Mouse (Mus musculus): ENCODE data around the gene Ube2dnl2. TPM values are rescaled to one million over a fixed set of nuclear protein-coding genes. Genes with fewer than 3 reads are reported as not detected.

Gene Ube2dnl2
- polyA plus RNA-seq (2015; fragmentation: Nextera tagmentation; extraction: Ambion mirVana), result not detected in 2 replicates

GRCm38 (mm10) chrX:114907282-114907681 lies at the start of gene Ube2dnl2:
Gene Ube2dnl2, plus strand, starts transcription at chrX:114907582.
- Histone ChIP-seq H3K4me1 (no peaks in the 10 kb centered on the region), H3K9ac (replicated peaks) (no peak within 1 kb of the TSS), H3K4me3 (no peak within 1 kb of the TSS), H3K9me3 (no peaks in the 10 kb centered on the region), H3K27ac (replicated peaks) (no peak within 1 kb of the TSS), H3K4me2 (replicated peaks) (no peak within 1 kb of the TSS), H3K27me3 (no peaks in the 10 kb centered on the region), H3K36me3 (no peaks in the 10 kb centered on the region)
- 77% methylated on average over 1 of the region's 1 CpGs for WGBS
- ATAC-seq (replicated peaks), result no peak

DNA sequence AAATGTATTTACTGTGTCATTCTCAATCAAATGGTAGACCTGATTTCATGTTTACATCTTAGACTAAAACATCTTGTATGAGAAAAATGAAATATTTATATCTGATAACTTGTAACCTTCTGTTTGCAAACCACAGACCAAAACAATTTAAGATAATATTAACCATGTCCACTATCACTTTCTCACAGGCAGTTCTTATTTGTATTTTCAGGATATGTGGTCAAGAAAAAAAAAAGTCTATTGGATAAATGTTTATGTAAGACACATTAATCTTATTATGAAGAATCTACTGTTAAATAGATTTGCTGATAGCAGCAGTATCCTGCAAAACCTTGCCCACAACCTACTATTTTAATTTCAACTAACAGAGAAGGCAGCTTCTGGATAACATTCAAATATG lies 11.9 kb upstream of the Ube2dnl2 start:
- H3K27ac ChIP-seq (replicated peaks), result no peak overlapping the region
- H3K27me3 ChIP-seq, result no peaks in the 10 kb centered on the region
- H3K4me1 ChIP-seq, result no peaks in the 10 kb centered on the region
- ATAC-seq (replicated peaks), result no peak
- no peaks in the 10 kb centered on the region for H3K36me3 ChIP-seq
- peaks cover 3% of the 10 kb centered on the region; the same call in 1 of the 2 replicates for H3K9me3 ChIP-seq
- no peak overlapping the region for H3K4me3 ChIP-seq
- no peak overlapping the region for H3K4me2 ChIP-seq (replicated peaks)
- H3K9ac ChIP-seq (replicated peaks), result no peak overlapping the region

DNA sequence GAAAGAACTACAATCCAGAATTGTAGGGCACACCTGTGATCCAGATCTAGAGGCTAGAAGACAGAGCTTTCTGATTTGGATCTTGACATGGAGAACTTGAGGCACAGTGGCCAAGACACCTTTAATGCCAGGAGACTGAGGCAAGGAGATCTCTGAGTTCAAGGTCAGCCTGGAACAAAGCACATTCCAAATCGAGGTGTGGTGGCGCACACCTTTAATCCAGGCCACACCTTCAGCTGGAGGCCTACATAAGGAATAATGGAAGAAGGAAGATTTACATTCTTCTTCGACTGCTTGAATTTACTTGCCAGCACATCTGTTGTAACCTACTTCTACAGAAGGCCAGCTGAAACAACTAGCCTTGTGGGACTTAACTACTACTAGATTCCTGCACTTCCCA lies 9.9 kb upstream of the Ube2dnl2 start:
- Histone ChIP-seq H3K27me3 (no peaks in the 10 kb centered on the region), H3K9me3 (peaks cover 3% of the 10 kb centered on the region; the same call in 1 of the 2 replicates)
- 86% methylated on average over 3 of the region's 3 CpGs for WGBS

GRCm38 (mm10) chrX:114903391-114903790 lies 4.0 kb upstream of the Ube2dnl2 start:
- no peaks in the 10 kb centered on the region for H3K9me3 ChIP-seq
- no peak overlapping the region for H3K27ac ChIP-seq (replicated peaks)
- no peaks in the 10 kb centered on the region for H3K4me1 ChIP-seq
- no peaks in the 10 kb centered on the region for H3K27me3 ChIP-seq
- no peak overlapping the region for H3K4me2 ChIP-seq (replicated peaks)
- H3K36me3 ChIP-seq, result no peaks in the 10 kb centered on the region
- no peak overlapping the region for H3K4me3 ChIP-seq
- no peak overlapping the region for H3K9ac ChIP-seq (replicated peaks)
- ATAC-seq (replicated peaks), result no peak

More for the DNA sequence above, 9.9 kb upstream of the Ube2dnl2 start:
- Histone ChIP-seq H3K9ac (replicated peaks) (no peak overlapping the region), H3K4me2 (replicated peaks) (no peak overlapping the region), H3K36me3 (no peaks in the 10 kb centered on the region), H3K4me1 (no peaks in the 10 kb centered on the region), H3K27ac (replicated peaks) (no peak overlapping the region), H3K4me3 (no peak overlapping the region)
- ATAC-seq (replicated peaks), result no peak

GRCm38 (mm10) chrX:114904712-114905111 lies 2.7 kb upstream of the Ube2dnl2 start, which contains the start of gene Ube2dnl1:
Gene Ube2dnl1, plus strand, starts transcription at chrX:114905012.
- no peak within 1 kb of the TSS for H3K9ac ChIP-seq (replicated peaks)
- H3K4me3 ChIP-seq, result no peak within 1 kb of the TSS
- H3K27ac ChIP-seq (replicated peaks), result no peak within 1 kb of the TSS
- no peak for ATAC-seq (replicated peaks)
- H3K36me3 ChIP-seq, result no peaks in the 10 kb centered on the region
- 88% methylated on average over 5 of the region's 5 CpGs for WGBS
- no peaks in the 10 kb centered on the region for H3K27me3 ChIP-seq
- no peak within 1 kb of the TSS for H3K4me2 ChIP-seq (replicated peaks)
- no peaks in the 10 kb centered on the region for H3K4me1 ChIP-seq
- no peaks in the 10 kb centered on the region for H3K9me3 ChIP-seq

DNA sequence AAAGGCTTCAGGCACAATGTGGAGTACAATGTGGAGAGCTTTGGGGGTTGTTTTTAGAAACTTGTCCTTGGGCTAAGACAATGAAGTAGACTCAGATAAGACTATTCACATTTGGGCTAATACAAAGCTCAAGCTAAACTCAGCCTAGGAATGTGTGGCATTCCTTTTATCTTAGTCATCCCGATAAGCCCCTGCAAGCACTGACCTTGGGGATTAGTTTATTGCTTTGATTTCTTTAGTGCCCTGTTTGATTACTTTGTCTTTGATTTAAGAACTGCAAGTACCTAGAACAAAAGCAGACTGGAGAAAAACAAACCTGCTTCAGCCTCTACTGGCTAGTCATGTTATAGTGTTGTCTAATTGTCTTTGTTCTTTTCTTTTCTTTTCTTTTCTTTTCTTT lies 47.7 kb downstream of the Ube2dnl2 start:
- Histone ChIP-seq H3K9me3 (no peaks in the 10 kb centered on the region), H3K27me3 (no peaks in the 10 kb centered on the region), H3K4me1 (no peaks in the 10 kb centered on the region), H3K27ac (replicated peaks) (no peak overlapping the region), H3K9ac (replicated peaks) (no peak overlapping the region), H3K4me3 (no peak overlapping the region), H3K4me2 (replicated peaks) (no peak overlapping the region), H3K36me3 (no peaks in the 10 kb centered on the region)
- WGBS, result 35% methylated on average over 1 of the region's 1 CpGs
- no peak for ATAC-seq (replicated peaks)

Other genes with a start within 250 kb of the Ube2dnl2 start
- not detected in 2 replicates for gene Ube2dnl1, start 2.6 kb upstream of the Ube2dnl2 start, polyA plus RNA-seq (2015; fragmentation: Nextera tagmentation; extraction: Ambion mirVana)